Mouse (Mus musculus): ENCODE data around the gene Cxadr.

The Cxadr gene

GRCm38 (mm10) chr16:78301183-78301830 lies at the start of gene Cxadr:
TSS of gene Cxadr (plus strand) at chr16:78301489.
- peak; percentile 58 to 66 for DNase-seq (ENCODE audit: low spot score in 2 of 2)

DNA sequence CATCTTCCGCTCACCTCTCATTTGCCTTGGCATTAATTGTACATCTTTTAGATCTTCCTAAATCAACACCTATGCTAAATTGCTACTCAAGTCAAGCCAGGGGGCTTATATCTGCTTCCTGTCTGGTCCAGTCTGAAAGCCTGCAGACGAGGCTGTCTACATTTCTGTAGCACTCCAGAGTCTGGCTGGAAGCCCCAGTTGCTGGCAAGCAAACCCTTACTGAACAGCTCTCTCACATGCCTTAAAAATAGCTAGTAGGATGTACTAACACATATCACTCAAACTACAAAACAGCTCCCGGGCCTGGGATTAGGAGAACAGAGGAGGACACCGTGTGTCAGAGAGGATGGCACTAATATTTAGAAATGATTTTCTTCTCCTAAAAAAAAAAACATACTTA lies 42.3 kb upstream of the Cxadr start:
- no peak for DNase-seq (ENCODE audit: low spot score in 2 of 2)

DNA sequence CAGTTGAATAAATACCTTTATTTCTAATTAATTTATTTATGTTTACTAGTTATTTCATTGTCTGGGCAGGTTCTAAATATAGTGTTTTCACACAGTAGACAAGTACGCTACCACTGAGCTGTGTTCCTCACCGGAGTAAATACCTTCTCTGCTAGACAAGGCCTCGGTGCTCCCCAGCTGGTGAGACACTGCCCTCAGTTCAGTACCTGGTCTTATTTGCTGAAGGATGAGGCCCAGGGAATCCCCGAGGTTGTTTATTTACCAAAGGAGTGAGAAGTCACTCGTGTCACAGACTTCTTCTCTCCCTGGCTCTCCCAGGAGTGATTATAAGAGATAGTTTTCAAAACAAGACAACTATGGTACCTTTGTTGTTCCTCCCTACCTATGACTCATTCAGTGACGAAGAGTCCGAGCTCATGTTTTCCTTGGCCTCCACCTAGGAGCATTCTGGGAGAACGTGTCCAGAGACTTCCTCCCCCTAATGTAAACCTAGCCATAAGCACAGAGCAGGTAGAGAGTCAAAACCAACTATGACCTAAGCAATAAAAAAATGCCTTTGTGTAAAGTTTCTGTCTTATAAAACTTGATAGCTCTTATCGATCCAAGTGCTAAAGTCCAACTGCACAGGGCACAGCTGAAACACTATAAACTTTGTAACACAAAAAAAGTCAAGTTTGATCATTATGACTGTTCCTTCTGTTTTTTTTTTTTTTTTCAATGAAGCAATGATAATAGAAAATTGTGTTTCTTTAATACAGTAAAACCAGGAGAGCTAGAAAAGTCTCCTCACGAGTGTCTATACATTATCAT lies 41.0 kb upstream of the Cxadr start:
- DNase-seq (ENCODE audit: low spot score in 2 of 2): no peak

GRCm38 (mm10) chr16:78261520-78261919 lies 39.8 kb upstream of the Cxadr start:
- DNase-seq (ENCODE audit: low spot score in 2 of 2): no peak

GRCm38 (mm10) chr16:78264442-78265150 lies 36.7 kb upstream of the Cxadr start:
- no peak for DNase-seq (ENCODE audit: low spot score in 2 of 2)

- no peak for DNase-seq (ENCODE audit: low spot score in 2 of 2)
Measured at GRCm38 (mm10) chr16:78265151-78265590, 36.1 kb upstream of the Cxadr start.

GRCm38 (mm10) chr16:78265826-78266225 lies 35.5 kb upstream of the Cxadr start:
- no peak for DNase-seq (ENCODE audit: low spot score in 2 of 2)

DNA sequence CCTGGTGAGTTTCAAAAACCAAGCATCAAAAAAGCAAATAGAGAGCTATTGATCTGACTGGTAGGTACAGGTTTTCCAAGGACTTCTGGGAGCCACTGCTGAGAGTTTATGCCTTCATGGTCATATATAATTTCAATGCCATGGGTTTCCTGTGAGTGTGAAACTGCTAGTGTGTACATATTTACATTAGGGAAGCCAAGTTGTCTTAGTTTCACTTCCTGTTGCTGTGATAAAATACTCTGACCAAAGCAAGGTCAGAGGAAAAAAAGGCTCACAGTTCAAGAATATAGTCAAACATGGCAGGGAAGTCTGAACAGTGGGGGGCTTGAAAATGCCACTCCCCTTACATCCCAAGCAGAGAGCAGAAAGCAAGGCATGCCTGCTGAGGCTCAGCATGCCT lies 33.8 kb upstream of the Cxadr start:
- DNase-seq (ENCODE audit: low spot score in 2 of 2): no peak

DNA sequence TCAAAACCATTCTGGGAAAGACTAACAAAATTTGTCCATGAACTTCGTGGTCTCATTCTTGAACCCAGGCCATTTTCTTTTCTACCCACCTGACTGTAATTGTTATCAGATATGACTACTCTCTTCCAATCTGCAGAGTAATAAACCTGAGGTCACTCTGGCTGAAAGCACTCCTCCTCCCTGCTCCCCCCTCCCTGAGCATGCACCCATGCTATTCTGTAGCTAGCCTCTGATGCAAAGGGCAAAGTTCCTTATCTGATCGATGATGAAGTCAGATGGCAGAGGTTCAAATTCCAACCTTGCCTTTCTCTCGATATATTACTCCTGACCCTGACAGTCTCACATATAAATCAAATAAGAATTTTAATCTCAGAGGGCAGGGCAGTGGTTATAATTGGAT lies 33.1 kb upstream of the Cxadr start:
- DNase-seq (ENCODE audit: low spot score in 2 of 2): no peak

- DNase-seq (ENCODE audit: low spot score in 2 of 2): no peak
Measured at GRCm38 (mm10) chr16:78274825-78275455, 26.3 kb upstream of the Cxadr start.

- no peak for DNase-seq (ENCODE audit: low spot score in 2 of 2)
Measured at GRCm38 (mm10) chr16:78277567-78277966, 23.7 kb upstream of the Cxadr start.

- DNase-seq (ENCODE audit: low spot score in 2 of 2): no peak
Measured at GRCm38 (mm10) chr16:78280093-78280881, 21.0 kb upstream of the Cxadr start.

GRCm38 (mm10) chr16:78283231-78283630 lies 18.1 kb upstream of the Cxadr start:
- no peak for DNase-seq (ENCODE audit: low spot score in 2 of 2)

DNA sequence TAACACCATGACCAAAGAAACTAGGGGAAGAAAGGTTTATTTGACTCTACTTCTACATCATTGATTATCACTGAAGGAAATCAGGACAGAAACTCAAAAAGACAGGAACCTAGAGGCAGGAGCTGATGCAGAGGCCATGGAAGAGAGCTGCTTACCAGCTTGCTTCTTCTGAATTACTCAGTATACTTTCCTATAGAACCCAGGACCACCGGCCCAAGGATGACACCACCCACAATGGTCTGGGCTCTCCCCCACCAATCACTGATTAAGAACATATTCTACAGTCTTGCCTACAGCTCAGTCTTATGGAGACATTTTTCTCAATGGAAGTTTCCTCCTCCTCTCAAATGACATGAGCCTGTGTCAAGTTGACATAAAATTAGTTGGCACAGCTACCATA lies 7.2 kb upstream of the Cxadr start:
- DNase-seq (ENCODE audit: low spot score in 2 of 2): no peak

DNA sequence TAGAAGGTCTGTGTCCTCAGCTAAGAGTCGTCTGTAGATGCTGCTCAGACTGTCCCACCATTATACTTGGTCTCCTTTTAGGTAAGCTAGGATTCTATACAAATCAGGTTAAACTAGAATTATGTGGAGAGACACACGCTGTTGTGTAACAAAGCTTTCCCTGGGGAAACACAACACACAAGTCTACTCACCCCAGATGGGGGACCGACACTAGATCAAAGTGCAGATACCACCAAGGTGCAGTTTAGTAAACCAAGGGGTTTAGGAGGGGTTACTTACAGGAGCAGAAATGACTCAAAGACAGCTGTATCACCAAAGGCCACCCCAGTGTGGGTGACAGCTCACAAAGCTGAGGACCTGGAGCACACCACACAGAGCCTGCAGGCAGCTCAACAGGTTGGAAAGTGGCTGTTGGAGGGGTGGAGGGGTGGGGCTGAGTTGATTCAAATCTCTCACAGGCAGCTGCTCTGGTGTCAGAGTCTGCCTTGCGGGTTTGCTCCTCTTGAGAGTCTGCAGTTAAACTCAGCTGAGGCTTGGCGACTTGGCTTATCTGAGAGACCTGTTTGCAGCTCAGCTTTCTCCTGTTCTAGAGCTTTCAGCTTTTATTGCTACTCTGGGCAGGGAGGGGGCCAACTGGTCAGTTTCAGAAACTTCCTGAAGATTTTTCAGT lies 6.5 kb upstream of the Cxadr start:
- DNase-seq (ENCODE audit: low spot score in 2 of 2): no peak

DNA sequence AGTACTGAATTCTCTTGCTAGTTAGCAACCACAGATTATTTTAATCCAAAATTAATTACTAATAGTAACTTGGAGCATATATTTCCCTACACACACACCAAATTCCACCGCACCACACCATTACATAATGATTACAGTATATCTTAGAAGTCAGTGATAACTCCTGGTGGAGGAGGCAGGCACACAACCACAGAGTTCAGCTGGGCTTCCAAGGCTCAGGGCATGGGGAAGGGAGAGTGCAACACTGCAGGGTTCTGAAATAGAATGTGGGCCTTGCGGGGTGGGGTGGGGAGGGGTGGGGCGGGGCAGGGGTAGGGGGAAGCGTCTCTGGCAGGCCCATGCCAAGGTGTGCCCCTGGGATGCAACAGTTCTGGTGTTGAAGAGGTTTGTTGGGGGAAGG lies 5.7 kb upstream of the Cxadr start:
- no peak for DNase-seq (ENCODE audit: low spot score in 2 of 2)

- DNase-seq (ENCODE audit: low spot score in 2 of 2): no peak
Measured at GRCm38 (mm10) chr16:78296114-78296513, 5.2 kb upstream of the Cxadr start.

DNA sequence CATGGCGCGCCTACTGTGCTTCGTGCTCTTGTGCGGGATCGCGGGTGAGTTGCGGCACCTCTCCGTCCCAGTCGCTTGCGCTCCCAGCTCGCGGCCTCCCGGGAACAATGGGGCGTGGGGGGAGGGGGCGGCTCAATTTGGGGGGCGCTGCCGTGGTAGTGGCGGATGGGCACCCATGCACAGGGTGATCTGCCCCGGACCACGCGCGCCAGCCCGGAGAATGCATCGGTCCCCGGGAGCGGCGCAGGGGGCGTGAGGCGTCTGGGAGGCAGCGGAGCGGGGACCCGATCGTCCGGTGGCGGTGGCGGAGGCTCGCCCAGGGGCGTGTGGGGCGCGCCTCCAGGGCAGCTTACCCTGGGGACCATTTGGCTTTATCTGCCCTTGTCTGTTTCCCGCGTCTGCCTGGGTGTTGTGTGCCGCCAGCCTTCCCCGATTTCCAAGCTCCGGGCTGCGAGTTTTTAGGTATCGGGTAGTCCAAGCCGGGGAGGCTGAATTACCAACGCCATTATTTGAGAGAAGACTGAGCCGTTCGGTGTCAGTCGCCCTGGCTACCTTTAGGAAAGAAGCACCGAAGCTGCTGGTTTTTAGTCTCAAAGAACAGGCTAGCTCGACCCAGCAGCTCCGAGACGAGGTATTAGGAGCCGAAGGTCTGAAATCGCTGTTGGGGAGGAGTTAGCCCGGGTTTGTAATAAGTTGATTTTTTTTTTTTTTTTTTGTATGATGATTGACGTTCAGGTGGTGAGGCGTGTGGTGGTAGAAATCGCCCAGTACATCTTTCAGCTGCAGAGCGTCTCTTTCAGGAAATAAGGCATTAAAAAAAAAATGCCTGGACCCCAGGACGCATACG lies 765 bp downstream of the Cxadr start:
- peak in 1 of 2 experiments; percentile 22 for DNase-seq (ENCODE audit: low spot score in 2 of 2)

GRCm38 (mm10) chr16:78302678-78303050 lies 1.4 kb downstream of the Cxadr start:
- peak in 1 of 2 experiments; percentile 53 for DNase-seq (ENCODE audit: low spot score in 2 of 2)

- DNase-seq (ENCODE audit: low spot score in 2 of 2): no peak
Measured at GRCm38 (mm10) chr16:78305606-78306100, 4.4 kb downstream of the Cxadr start.

Measured in urinary bladder, postnatal 4 days (tissue).